Mouse (Mus musculus) heart, adult 2 months (tissue): ENCODE data around the gene Apol11b. TPM values are rescaled to one million over a fixed set of nuclear protein-coding genes. Genes with fewer than 3 reads are reported as not detected.
"Not testable (repeated sequence)": the region's sequence is repeated elsewhere in the genome, so short reads cannot be mapped to it uniquely, and the experiment has no call there.

Experiments
- DNase-seq, 2 experiments: peaks; one replicate each; pipeline ENCODE4 v3.0.0; 2021
- H3K27ac ChIP-seq: fragments of 200-600 bp; 2 replicates; pipeline ENCODE4 v1.8.1; 2022
- H3K27me3 ChIP-seq: fragments of 200-500 bp; 2 replicates; pipeline ENCODE4 v1.6.1; 2012; ENCODE audit warnings: mild to moderate bottlenecking, low read length, inconsistent platforms, mixed read lengths; ENCODE audit not compliant: control insufficient read depth, insufficient read depth
- H3K36me3 ChIP-seq: fragments of 200-500 bp; 2 replicates; pipeline ENCODE4 v1.6.1; 2012; ENCODE audit warnings: low read length, inconsistent platforms; ENCODE audit not compliant: control insufficient read depth, insufficient read depth
- H3K4me1 ChIP-seq: fragments of 200-500 bp; 2 replicates; pipeline ENCODE4 v1.6.1; 2011; ENCODE audit warnings: low read length; ENCODE audit not compliant: control insufficient read depth, insufficient read depth
- H3K4me3 ChIP-seq: fragments of 200-600 bp; 2 replicates; pipeline ENCODE4 v1.8.1; 2022
- H3K79me2 ChIP-seq: fragments of 200-500 bp; replicated peaks from 2 replicates; pipeline ENCODE4 v1.6.1; 2012; ENCODE audit warnings: mild to moderate bottlenecking, inconsistent platforms, low read length, moderate library complexity, mixed read lengths; ENCODE audit not compliant: control insufficient read depth, insufficient read depth
- H3K9ac ChIP-seq: fragments of 200-500 bp; 2 replicates; pipeline ENCODE4 v1.6.1; 2012; ENCODE audit warnings: low read depth, mild to moderate bottlenecking, control low read depth, inconsistent platforms, low read length, mixed read lengths
- CTCF ChIP-seq: fragments of 200-600 bp; IDR thresholded peaks from 2 replicates; pipeline ENCODE4 v1.8.1; 2022; ENCODE audit warnings: antibody characterized with exemption, mild to moderate bottlenecking, moderate library complexity
- EP300 ChIP-seq: fragments of 200-500 bp; IDR thresholded peaks from 2 replicates; pipeline ENCODE4 v1.6.1; 2011; ENCODE audit warnings: low read depth, low read length, control low read depth; ENCODE audit not compliant: insufficient read depth
- WGBS: fragments of 180-500 bp; shearing (Covaris S2); methylation state at CpG from one replicate; pipeline ENCODE4 v1.1.7; 2018; 5-methylcytosine and 5-hydroxymethylcytosine counted together
- intact Hi-C: fragments of 180-260 bp; cut with DNase I; formaldehyde crosslinking; loops from one replicate; pipeline ENCODE4 v1.15.1; 2025
- long read RNA-seq: library from polyadenylated mRNA; stranded (forward); transcript quantifications from one replicate; pipeline ENCODE4 v2.0.0, GENCODE M21; 2021
- polyA plus RNA-seq: library from polyadenylated mRNA; depleted of rRNA; stranded (reverse); fragments of >200 nt; gene quantifications from 2 replicates; pipeline ENCODE4 v1.2.3, GENCODE M21; 2012; rRNA removed
- total RNA-seq, 2 experiments: library from RNA; stranded (reverse); gene quantifications; 2 replicates each; pipeline ENCODE4 v1.2.3; 2021

Apol11b gene
- 1 to 10 TPM; 1.3 to 8.1 TPM for total RNA-seq
- polyA plus RNA-seq = 0.26 and 6.2 TPM in 2 replicates
- long read RNA-seq, partial matches to known transcripts = 0 of 4 reads
- long read RNA-seq, other reads (novel, unspliced or antisense) = 0 of 4 reads

DNA sequence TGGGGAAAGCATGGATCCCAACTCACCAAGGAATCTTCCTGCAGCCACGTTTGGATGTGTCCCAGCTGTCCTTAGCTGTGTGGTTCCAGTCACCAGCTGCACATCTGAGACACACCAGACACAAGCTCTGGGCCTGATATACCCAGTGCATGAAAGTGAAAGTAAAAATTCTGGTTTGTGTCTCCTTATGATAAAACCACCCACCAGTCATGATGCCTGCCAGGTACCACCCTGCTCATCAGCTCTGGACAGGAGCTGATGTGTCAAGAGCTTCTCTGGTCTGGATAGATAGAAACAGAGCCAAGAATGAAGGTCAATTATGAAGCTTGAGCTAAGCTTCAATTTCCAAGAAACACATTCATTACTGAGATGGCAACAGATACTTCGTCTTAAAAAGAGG, at the start of gene Apol11b:
TSS of gene Apol11b (minus strand) at position 111 of the 400 bp plus-strand sequence.
- intact Hi-C loops, H3K4me3 ChIP-seq, H3K36me3 ChIP-seq, DNase-seq, H3K4me1 ChIP-seq, H3K27ac ChIP-seq, H3K27me3 ChIP-seq, H3K9ac ChIP-seq, H3K79me2 ChIP-seq: not testable (repeated sequence)
- 54% methylated on average over 2 of the region's 2 CpGs for WGBS

DNA sequence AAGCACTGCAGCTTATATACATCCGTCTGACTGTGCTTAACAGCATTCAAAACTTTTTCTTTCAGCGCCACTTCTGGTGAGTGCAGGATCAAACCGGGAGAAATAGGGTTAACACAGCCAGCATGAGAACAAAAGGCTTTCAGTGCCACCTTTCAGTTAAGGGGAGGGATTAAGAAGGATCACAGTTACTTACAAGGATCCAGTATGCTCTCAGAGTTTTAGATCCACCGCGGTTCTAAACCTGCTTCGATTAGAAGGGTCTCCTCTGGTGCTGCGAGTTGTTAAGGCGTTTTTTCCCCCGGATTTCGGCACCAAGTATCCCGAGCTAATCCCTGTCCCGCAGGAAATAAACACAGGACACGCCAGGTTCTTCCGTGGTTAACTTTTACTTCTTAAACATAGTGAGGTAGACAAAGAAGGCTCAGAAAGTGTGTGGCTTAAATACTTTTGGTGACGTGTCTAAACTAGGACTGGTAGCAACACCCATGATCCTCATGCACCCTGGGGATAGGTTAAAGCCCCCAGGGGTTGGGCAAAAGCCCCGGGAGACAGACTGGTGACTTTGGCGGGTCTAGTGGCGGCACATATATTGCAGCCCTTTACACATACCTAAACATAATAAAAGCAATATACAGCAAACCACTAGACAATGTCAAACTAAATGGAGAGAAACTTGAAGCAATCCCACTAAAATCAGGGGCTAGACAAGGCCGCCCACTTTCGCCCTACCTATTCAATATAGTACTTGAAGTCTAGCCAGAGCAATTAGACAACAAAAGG, 48.6 kb upstream of the Apol11b start:
- H3K9ac ChIP-seq, H3K27me3 ChIP-seq, H3K36me3 ChIP-seq, H3K4me3 ChIP-seq, intact Hi-C loops, H3K27ac ChIP-seq, DNase-seq, H3K4me1 ChIP-seq, H3K79me2 ChIP-seq: not testable (repeated sequence)
- 16% methylated on average over 19 of the region's 20 CpGs for WGBS

DNA sequence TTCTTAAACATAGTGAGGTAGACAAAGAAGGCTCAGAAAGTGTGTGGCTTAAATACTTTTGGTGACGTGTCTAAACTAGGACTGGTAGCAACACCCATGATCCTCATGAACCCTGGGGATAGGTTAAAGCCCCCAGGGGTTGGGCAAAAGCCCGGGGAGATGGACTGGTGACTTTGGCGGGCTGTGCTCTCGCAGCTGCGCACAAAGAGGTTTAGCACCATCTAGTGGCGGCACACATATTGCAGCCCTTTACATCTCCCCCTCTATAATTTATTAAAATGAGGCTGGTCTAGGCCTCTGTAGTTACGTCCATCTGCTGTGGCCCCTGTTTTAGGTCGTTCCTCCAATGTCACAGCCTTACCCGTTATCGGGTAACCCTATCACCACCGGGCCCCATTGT, 40.9 kb upstream of the Apol11b start:
- not testable (repeated sequence) for H3K27me3 ChIP-seq, H3K4me1 ChIP-seq, H3K36me3 ChIP-seq, H3K4me3 ChIP-seq, H3K27ac ChIP-seq, H3K79me2 ChIP-seq, H3K9ac ChIP-seq
- TF ChIP-seq EP300 (0 out of 2 replicates have a peak, but pooled peaks have one; percentile 30), CTCF (peak; percentile 67)
- intact Hi-C loops = loop anchor here (2.0 kb wide), 1 partner anchor 161 kb away; no protein-coding TSS in a partner anchor
- peak; percentile 22 to 65 for DNase-seq
- WGBS = 11% methylated on average over 11 of the region's 11 CpGs

DNA sequence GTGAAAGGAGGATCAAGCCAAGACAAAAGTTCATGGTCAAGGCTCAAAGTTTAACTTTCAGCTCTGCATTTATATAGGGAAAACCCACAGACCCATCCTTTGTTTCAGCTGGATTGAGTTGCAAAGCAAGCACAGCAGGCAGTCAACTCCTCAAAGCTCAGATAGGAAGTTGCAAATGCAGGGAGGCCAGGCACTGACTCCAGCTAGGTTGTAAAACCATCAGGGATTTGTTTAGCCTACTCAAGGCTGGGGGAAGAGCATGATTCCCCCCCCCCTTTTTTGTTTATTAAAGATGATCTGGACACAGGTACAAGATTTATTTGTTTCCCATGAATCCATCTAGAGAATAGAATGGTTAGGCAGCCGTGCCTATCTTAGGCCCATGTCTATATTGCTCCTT, 31.0 kb upstream of the Apol11b start:
- H3K9ac ChIP-seq, intact Hi-C loops, H3K4me1 ChIP-seq, H3K27ac ChIP-seq, H3K79me2 ChIP-seq, DNase-seq, H3K4me3 ChIP-seq, H3K36me3 ChIP-seq, H3K27me3 ChIP-seq: not testable (repeated sequence)
- WGBS = 68% methylated on average over 1 of the region's 1 CpGs

DNA sequence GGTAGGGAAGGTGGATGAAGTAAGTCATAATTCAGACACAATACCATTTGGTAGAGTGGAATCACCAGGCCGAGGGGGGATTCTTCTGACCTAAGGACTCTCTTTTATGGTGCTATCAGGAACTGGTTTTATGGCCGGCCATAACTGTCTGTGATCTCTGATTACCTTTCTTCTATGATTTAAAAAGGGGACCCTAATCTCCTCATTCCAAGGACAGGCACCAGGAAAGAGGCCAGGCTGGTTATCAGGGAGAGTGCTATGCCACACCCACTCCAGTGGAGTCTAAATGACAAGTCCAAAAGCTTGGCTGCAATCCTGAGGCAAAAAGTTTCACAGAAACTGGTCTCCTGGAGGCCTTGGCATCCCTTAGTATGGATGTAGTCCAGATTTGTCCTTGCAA, 18.8 kb upstream of the Apol11b start:
- H3K9ac ChIP-seq, H3K27ac ChIP-seq, H3K79me2 ChIP-seq, H3K36me3 ChIP-seq, intact Hi-C loops, H3K4me1 ChIP-seq, H3K27me3 ChIP-seq, DNase-seq, H3K4me3 ChIP-seq: not testable (repeated sequence)
- WGBS = 52% methylated on average over 2 of the region's 2 CpGs

DNA sequence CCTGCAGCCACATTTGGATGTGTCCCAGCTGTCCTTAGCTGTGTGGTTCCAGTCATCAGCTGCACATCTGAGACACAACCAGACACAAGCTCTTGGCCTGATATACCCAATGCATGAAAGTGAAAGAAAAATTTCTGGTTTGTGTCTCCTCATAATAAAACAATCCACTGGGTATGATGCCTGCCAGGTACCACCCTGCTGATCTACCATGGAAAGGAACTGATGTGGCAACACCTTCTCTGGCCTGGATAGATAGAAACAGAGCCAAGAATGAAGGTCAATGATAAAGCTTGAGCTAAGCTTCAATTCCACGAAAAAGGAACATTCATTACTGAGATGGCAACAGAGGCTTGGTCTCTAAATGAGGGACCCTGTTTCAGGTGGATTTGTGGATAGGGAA, 16.7 kb upstream of the Apol11b start:
- H3K9ac ChIP-seq, H3K4me1 ChIP-seq, intact Hi-C loops, H3K79me2 ChIP-seq, H3K36me3 ChIP-seq, H3K4me3 ChIP-seq, DNase-seq, H3K27me3 ChIP-seq, H3K27ac ChIP-seq: not testable (repeated sequence)
- WGBS = 42% methylated on average over 1 of the region's 1 CpGs

DNA sequence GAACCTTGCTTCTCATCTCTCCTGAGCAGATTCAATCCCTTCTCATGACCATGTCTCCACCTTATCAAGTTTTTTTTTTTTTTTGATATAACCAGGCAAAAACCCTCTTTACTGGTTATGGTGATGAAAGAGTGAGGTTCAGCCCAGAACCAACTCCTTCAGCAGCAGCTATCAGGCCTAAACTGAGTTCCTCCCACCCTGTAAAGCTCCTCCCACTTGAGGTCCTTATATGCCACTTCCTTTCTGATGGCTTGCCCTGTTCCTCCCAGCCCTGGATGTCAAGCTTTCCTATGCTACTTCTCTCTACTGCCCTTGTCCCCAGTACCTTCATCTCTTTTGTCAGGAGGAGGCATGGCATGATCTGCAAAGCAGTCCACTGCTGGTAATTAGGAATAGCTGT, 8.1 kb upstream of the Apol11b start:
- H3K36me3 ChIP-seq, H3K4me3 ChIP-seq, H3K27ac ChIP-seq, H3K79me2 ChIP-seq, H3K4me1 ChIP-seq, H3K27me3 ChIP-seq, H3K9ac ChIP-seq, intact Hi-C loops, DNase-seq: not testable (repeated sequence)

DNA sequence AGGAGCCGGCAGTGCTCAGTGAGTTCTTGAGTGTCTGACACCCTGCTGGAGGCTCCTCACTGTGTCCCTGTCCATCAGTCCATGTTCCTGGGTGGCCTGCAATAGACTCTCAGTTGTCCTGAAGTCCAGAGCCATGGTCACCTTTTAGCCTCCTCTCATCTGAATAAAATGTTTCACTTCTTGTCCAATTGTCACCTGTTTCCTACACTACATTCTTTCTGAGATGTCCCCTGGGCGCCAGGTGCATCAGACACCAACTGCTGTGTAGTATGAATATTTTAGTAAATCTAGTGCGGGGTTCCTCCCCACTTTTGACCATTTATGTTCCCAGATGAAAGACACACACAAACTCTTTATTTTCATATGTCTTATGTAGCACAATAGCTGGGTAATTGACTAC, 13.3 kb downstream of the Apol11b start:
- H3K27ac ChIP-seq, DNase-seq, H3K4me3 ChIP-seq, H3K27me3 ChIP-seq, H3K4me1 ChIP-seq, H3K79me2 ChIP-seq, H3K9ac ChIP-seq, H3K36me3 ChIP-seq: not testable (repeated sequence)
- intact Hi-C loops = loop anchor here (2.0 to 10.0 kb wide), 2 partner anchors 55 to 107 kb away; no protein-coding TSS in a partner anchor
- WGBS = 67% methylated on average over 3 of the region's 3 CpGs
